Mouse (Mus musculus): ENCODE data around the gene Cela3b. TPM values are rescaled to one million over a fixed set of nuclear protein-coding genes. Genes with fewer than 3 reads are reported as not detected.

Gene Cela3b
- polyA plus RNA-seq, 1 experiment from 2014 or later: not detected

- no peak for ATAC-seq
- Histone ChIP-seq H3K9ac (ENCODE audit: low read depth, low read length) (no peak overlapping the region), H3K9me3 (replicated peaks; ENCODE audit: control insufficient read depth, low read length, poor library complexity, severe bottlenecking) (no peaks in the 10 kb centered on the region), H3K4me1 (ENCODE audit: control insufficient read depth, insufficient read depth, low read length) (peaks cover 15% of the 10 kb centered on the region), H3K4me3 (ENCODE audit: low read depth, low read length) (no peak overlapping the region), H3K27me3 (ENCODE audit: control insufficient read depth, insufficient read depth, low read depth, low read length) (no peaks in the 10 kb centered on the region), H3K27ac (ENCODE audit: low read length) (no peak overlapping the region), H3K4me2 (ENCODE audit: low read length) (no peak overlapping the region), H3K36me3 (ENCODE audit: control insufficient read depth, insufficient read depth, low read length) (no peaks in the 10 kb centered on the region)
- WGBS: 80% methylated on average over 4 of the region's 4 CpGs
Observed at GRCm38 (mm10) chr4:137466991-137467390, 36.7 kb upstream of the Cela3b start.

- no peak overlapping the region for H3K9ac ChIP-seq (ENCODE audit: low read depth, low read length)
- WGBS: 65% methylated on average over 13 of the region's 13 CpGs
- no peak overlapping the region for H3K27ac ChIP-seq (ENCODE audit: low read length)
- no peaks in the 10 kb centered on the region for H3K27me3 ChIP-seq (ENCODE audit: control insufficient read depth, insufficient read depth, low read depth, low read length)
- H3K36me3 ChIP-seq (ENCODE audit: control insufficient read depth, insufficient read depth, low read length): no peaks in the 10 kb centered on the region
- no peak overlapping the region for H3K4me3 ChIP-seq (ENCODE audit: low read depth, low read length)
- H3K9me3 ChIP-seq (replicated peaks; ENCODE audit: control insufficient read depth, low read length, poor library complexity, severe bottlenecking): no peaks in the 10 kb centered on the region
- H3K4me2 ChIP-seq (ENCODE audit: low read length): no peak overlapping the region
- no peak for ATAC-seq
- H3K4me1 ChIP-seq (ENCODE audit: control insufficient read depth, insufficient read depth, low read length): peaks cover 15% of the 10 kb centered on the region
Observed at GRCm38 (mm10) chr4:137465125-137465787, 34.9 kb upstream of the Cela3b start.

GRCm38 (mm10) chr4:137461981-137462690, 31.8 kb upstream of the Cela3b start:
- H3K4me1 ChIP-seq (ENCODE audit: control insufficient read depth, insufficient read depth, low read length): no peaks in the 10 kb centered on the region
- no peaks in the 10 kb centered on the region for H3K9me3 ChIP-seq (replicated peaks; ENCODE audit: control insufficient read depth, low read length, poor library complexity, severe bottlenecking)
- H3K9ac ChIP-seq (ENCODE audit: low read depth, low read length): no peak overlapping the region
- no peak overlapping the region for H3K4me2 ChIP-seq (ENCODE audit: low read length)
- no peak overlapping the region for H3K4me3 ChIP-seq (ENCODE audit: low read depth, low read length)
- H3K27ac ChIP-seq (ENCODE audit: low read length): no peak overlapping the region
- H3K27me3 ChIP-seq (ENCODE audit: control insufficient read depth, insufficient read depth, low read depth, low read length): no peaks in the 10 kb centered on the region
- ATAC-seq: no peak
- no peaks in the 10 kb centered on the region for H3K36me3 ChIP-seq (ENCODE audit: control insufficient read depth, insufficient read depth, low read length)
- WGBS: 90% methylated on average over 16 of the region's 16 CpGs

GRCm38 (mm10) chr4:137461217-137461616, 30.9 kb upstream of the Cela3b start:
- H3K27ac ChIP-seq (ENCODE audit: low read length): no peak overlapping the region
- 80% methylated on average over 4 of the region's 4 CpGs for WGBS
- no peaks in the 10 kb centered on the region for H3K27me3 ChIP-seq (ENCODE audit: control insufficient read depth, insufficient read depth, low read depth, low read length)
- H3K4me1 ChIP-seq (ENCODE audit: control insufficient read depth, insufficient read depth, low read length): no peaks in the 10 kb centered on the region
- no peak for ATAC-seq
- no peak overlapping the region for H3K9ac ChIP-seq (ENCODE audit: low read depth, low read length)
- no peak overlapping the region for H3K4me3 ChIP-seq (ENCODE audit: low read depth, low read length)
- no peaks in the 10 kb centered on the region for H3K36me3 ChIP-seq (ENCODE audit: control insufficient read depth, insufficient read depth, low read length)
- H3K4me2 ChIP-seq (ENCODE audit: low read length): no peak overlapping the region
- no peaks in the 10 kb centered on the region for H3K9me3 ChIP-seq (replicated peaks; ENCODE audit: control insufficient read depth, low read length, poor library complexity, severe bottlenecking)

GRCm38 (mm10) chr4:137460676-137461075, 30.3 kb upstream of the Cela3b start:
- Histone ChIP-seq H3K4me2 (ENCODE audit: low read length) (no peak overlapping the region), H3K36me3 (ENCODE audit: control insufficient read depth, insufficient read depth, low read length) (no peaks in the 10 kb centered on the region), H3K9me3 (replicated peaks; ENCODE audit: control insufficient read depth, low read length, poor library complexity, severe bottlenecking) (no peaks in the 10 kb centered on the region), H3K27ac (ENCODE audit: low read length) (no peak overlapping the region), H3K27me3 (ENCODE audit: control insufficient read depth, insufficient read depth, low read depth, low read length) (no peaks in the 10 kb centered on the region), H3K9ac (ENCODE audit: low read depth, low read length) (no peak overlapping the region), H3K4me1 (ENCODE audit: control insufficient read depth, insufficient read depth, low read length) (no peaks in the 10 kb centered on the region), H3K4me3 (ENCODE audit: low read depth, low read length) (no peak overlapping the region)
- no peak for ATAC-seq
- WGBS: 59% methylated on average over 14 of the region's 14 CpGs

GRCm38 (mm10) chr4:137458861-137459260, 28.5 kb upstream of the Cela3b start:
- H3K36me3 ChIP-seq (ENCODE audit: control insufficient read depth, insufficient read depth, low read length): no peaks in the 10 kb centered on the region
- H3K9me3 ChIP-seq (replicated peaks; ENCODE audit: control insufficient read depth, low read length, poor library complexity, severe bottlenecking): no peaks in the 10 kb centered on the region
- no peak overlapping the region for H3K4me3 ChIP-seq (ENCODE audit: low read depth, low read length)
- no peak overlapping the region for H3K9ac ChIP-seq (ENCODE audit: low read depth, low read length)
- no peak overlapping the region for H3K4me2 ChIP-seq (ENCODE audit: low read length)
- 73% methylated on average over 5 of the region's 5 CpGs for WGBS
- no peak for ATAC-seq
- H3K4me1 ChIP-seq (ENCODE audit: control insufficient read depth, insufficient read depth, low read length): no peaks in the 10 kb centered on the region
- H3K27me3 ChIP-seq (ENCODE audit: control insufficient read depth, insufficient read depth, low read depth, low read length): no peaks in the 10 kb centered on the region
- H3K27ac ChIP-seq (ENCODE audit: low read length): no peak overlapping the region

GRCm38 (mm10) chr4:137458310-137458709, 28.0 kb upstream of the Cela3b start:
- 86% methylated on average over 9 of the region's 9 CpGs for WGBS

GRCm38 (mm10) chr4:137457292-137457691, 27.0 kb upstream of the Cela3b start:
- WGBS: 74% methylated on average over 4 of the region's 4 CpGs
- Histone ChIP-seq H3K4me2 (ENCODE audit: low read length) (no peak overlapping the region), H3K9me3 (replicated peaks; ENCODE audit: control insufficient read depth, low read length, poor library complexity, severe bottlenecking) (no peaks in the 10 kb centered on the region), H3K27me3 (ENCODE audit: control insufficient read depth, insufficient read depth, low read depth, low read length) (no peaks in the 10 kb centered on the region), H3K9ac (ENCODE audit: low read depth, low read length) (no peak overlapping the region), H3K4me3 (ENCODE audit: low read depth, low read length) (no peak overlapping the region), H3K27ac (ENCODE audit: low read length) (no peak overlapping the region), H3K4me1 (ENCODE audit: control insufficient read depth, insufficient read depth, low read length) (no peaks in the 10 kb centered on the region), H3K36me3 (ENCODE audit: control insufficient read depth, insufficient read depth, low read length) (no peaks in the 10 kb centered on the region)
- no peak for ATAC-seq

More at GRCm38 (mm10) chr4:137458310-137458709, 28.0 kb upstream of the Cela3b start:
- no peak overlapping the region for H3K4me3 ChIP-seq (ENCODE audit: low read depth, low read length)
- ATAC-seq: no peak
- H3K4me2 ChIP-seq (ENCODE audit: low read length): no peak overlapping the region
- no peaks in the 10 kb centered on the region for H3K36me3 ChIP-seq (ENCODE audit: control insufficient read depth, insufficient read depth, low read length)
- no peaks in the 10 kb centered on the region for H3K27me3 ChIP-seq (ENCODE audit: control insufficient read depth, insufficient read depth, low read depth, low read length)
- H3K4me1 ChIP-seq (ENCODE audit: control insufficient read depth, insufficient read depth, low read length): no peaks in the 10 kb centered on the region
- no peak overlapping the region for H3K27ac ChIP-seq (ENCODE audit: low read length)
- no peaks in the 10 kb centered on the region for H3K9me3 ChIP-seq (replicated peaks; ENCODE audit: control insufficient read depth, low read length, poor library complexity, severe bottlenecking)
- no peak overlapping the region for H3K9ac ChIP-seq (ENCODE audit: low read depth, low read length)

GRCm38 (mm10) chr4:137456581-137456980, 26.2 kb upstream of the Cela3b start:
- no peaks in the 10 kb centered on the region for H3K36me3 ChIP-seq (ENCODE audit: control insufficient read depth, insufficient read depth, low read length)
- H3K9me3 ChIP-seq (replicated peaks; ENCODE audit: control insufficient read depth, low read length, poor library complexity, severe bottlenecking): no peaks in the 10 kb centered on the region
- no peak for ATAC-seq

More at GRCm38 (mm10) chr4:137456581-137456980, 26.2 kb upstream of the Cela3b start:
- Histone ChIP-seq H3K9ac (ENCODE audit: low read depth, low read length) (no peak overlapping the region), H3K4me2 (ENCODE audit: low read length) (no peak overlapping the region), H3K4me1 (ENCODE audit: control insufficient read depth, insufficient read depth, low read length) (no peaks in the 10 kb centered on the region), H3K27me3 (ENCODE audit: control insufficient read depth, insufficient read depth, low read depth, low read length) (no peaks in the 10 kb centered on the region), H3K4me3 (ENCODE audit: low read depth, low read length) (no peak overlapping the region), H3K27ac (ENCODE audit: low read length) (no peak overlapping the region)
- 85% methylated on average over 12 of the region's 12 CpGs for WGBS

Data from midbrain, embryonic 16.5 days (tissue).